Mouse (Mus musculus) olfactory bulb, adult 2 months (tissue): ENCODE measurements around the gene Cdc37l1. TPM values are rescaled to one million over a fixed set of nuclear protein-coding genes. Genes with fewer than 3 reads are reported as not detected.
"Not testable (repeated sequence)": the region's sequence is repeated elsewhere in the genome, so short reads cannot be mapped to it uniquely, and the experiment has no call there.

Experiments used
- H3K27ac ChIP-seq: fragments of 200-500 bp; 2 replicates; pipeline ENCODE4 v1.5.1; 2012; ENCODE audit warnings: low read depth, low read length; ENCODE audit not compliant: insufficient read depth
- H3K4me1 ChIP-seq: fragments of 200-500 bp; 2 replicates; pipeline ENCODE4 v1.6.1; 2012; ENCODE audit warnings: low read length; ENCODE audit not compliant: control insufficient read depth, insufficient read depth
- H3K4me3 ChIP-seq: fragments of 200-500 bp; 2 replicates; pipeline ENCODE4 v1.5.1; 2012; ENCODE audit warnings: mild to moderate bottlenecking, low read depth, low read length, moderate library complexity; ENCODE audit not compliant: insufficient read depth
- CTCF ChIP-seq: fragments of 200-500 bp; IDR thresholded peaks from 2 replicates; pipeline ENCODE4 v1.5.1; 2012; ENCODE audit warnings: low read depth, mild to moderate bottlenecking, low read length, moderate library complexity; ENCODE audit not compliant: insufficient read depth
- POLR2A ChIP-seq: fragments of 200-500 bp; IDR thresholded peaks from 2 replicates; pipeline ENCODE4 v1.6.1; 2012; ENCODE audit warnings: mild to moderate bottlenecking, low read depth, low read length, moderate library complexity; ENCODE audit not compliant: insufficient read depth
- WGBS: fragments of 180-500 bp; shearing (Covaris S2); methylation state at CpG from one replicate; pipeline ENCODE4 v1.1.7; 2018; 5-methylcytosine and 5-hydroxymethylcytosine counted together
- polyA plus RNA-seq: library from polyadenylated mRNA; stranded (reverse); fragments of >200 nt; gene quantifications from 2 replicates; pipeline ENCODE4 v1.2.4, GENCODE M21; 2012; ENCODE audit warnings: low replicate concordance; ENCODE audit not compliant: missing spikeins, insufficient read depth, insufficient read length

Cdc37l1 gene
- polyA plus RNA-seq, 1 experiment = not detected

DNA sequence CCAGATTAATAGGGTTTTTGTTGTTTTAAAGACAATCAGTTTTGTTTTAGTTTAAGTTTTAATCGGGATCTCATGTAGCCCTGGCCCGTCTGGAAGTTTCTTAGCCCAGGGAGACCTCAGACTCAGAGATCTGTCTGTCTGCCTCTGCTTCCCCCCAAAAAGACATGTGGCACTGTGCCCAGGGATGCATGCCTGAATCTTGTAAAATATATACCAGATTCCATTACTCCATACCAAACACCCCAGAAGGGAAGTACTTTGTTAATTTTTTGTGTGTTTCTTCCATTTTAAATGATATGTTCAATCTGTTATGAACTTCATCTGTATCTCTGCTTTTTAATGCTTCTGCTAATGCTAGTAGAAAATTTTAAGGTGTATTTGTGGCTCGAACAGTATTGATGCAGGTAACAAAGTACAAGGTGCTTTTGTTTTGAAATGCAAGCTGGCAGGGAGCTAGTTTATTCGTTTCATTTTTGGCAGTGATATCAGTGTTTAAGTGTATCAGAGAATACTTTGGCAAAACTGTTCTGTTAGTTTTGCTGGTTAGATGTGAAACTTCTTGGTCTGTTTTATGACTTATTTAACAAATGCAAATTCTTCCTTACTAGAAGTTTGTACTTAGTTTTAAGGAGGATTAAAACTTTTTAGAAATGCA, 8.0 kb downstream of the Cdc37l1 start:
- no peak overlapping the region for H3K27ac ChIP-seq
- peaks cover 5% of the 10 kb centered on the region for H3K4me1 ChIP-seq
- H3K4me3 ChIP-seq = no peak overlapping the region
- TF ChIP-seq POLR2A (no peak), CTCF (no peak)
- 65% methylated on average over 4 of the region's 4 CpGs for WGBS

DNA sequence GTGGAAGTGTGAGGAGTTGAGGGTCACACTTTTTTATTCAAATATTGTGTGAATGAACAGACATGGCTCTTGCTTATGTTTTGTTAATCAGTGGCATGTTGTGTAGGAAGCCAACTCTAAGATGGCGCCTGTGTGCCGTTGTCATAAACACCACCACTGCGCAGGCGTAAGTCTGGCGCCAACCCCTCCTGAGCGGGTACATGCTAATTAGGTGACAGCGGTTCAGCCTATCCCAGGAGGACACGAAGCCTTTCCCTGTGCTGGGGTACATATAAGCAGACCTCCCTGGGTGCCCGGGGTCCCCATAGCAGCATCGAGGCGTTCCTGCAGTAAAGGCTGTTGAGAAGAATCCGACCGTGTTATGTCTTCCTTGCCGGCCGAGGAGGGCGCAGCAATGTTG, 10.2 kb downstream of the Cdc37l1 start:
- not testable (repeated sequence) for H3K4me1 ChIP-seq, H3K27ac ChIP-seq, H3K4me3 ChIP-seq
- 95% methylated on average over 16 of the region's 16 CpGs for WGBS

DNA sequence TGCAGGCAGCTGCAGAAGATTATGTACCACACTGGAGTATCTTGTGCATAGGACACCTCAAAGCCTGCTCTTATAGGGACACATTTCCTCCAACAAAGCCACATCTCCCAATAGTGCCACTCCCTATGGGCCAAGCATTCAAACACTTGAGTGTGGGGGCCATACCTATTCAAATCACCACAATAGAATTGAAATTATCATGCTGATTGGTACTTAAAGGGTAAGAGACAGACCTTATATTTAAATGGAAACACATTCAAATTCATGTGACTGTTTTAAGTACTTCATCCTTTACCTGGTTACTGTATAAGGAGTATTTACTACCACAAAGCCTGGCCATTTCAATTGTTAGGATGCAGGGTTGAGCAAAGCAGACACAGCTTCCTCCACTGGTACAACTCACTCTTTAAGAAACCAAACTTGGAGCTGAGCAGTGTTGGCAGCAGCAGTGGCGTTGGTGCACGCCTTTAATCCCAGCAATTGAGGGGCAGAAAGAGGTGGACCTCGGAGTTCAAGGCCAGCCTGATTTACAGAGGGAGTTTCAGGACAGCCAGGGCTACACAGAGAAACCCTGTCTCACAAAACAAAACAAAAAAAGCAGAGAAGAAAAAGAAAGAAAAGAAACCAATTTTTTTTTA, 18.0 kb downstream of the Cdc37l1 start:
- 54% methylated on average over 3 of the region's 3 CpGs for WGBS
- H3K4me3 ChIP-seq = no peak overlapping the region
- no peaks in the 10 kb centered on the region for H3K4me1 ChIP-seq
- no peak for TF ChIP-seq POLR2A
- TF ChIP-seq CTCF = no peak
- no peak overlapping the region for H3K27ac ChIP-seq

DNA sequence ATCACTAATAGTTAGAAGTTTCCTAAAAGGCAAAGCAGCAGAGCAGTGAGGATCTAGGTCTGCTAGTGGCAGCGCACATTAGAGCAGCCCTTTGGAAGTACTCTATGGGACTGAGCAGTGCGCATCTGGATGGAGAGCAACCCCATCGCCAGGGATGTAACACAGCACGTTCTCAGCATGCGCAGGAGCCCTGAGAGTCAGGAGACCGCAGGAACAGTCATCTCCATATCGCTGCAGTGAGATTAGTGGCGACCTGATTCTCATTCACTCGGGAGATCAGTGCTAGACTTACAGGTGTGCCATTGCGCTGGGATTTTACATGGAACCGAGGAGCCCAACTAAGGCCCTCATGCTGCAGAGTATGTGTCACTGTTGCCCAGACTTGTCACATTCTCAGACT, 18.9 kb downstream of the Cdc37l1 start:
- Histone ChIP-seq H3K4me1 (no peaks in the 10 kb centered on the region), H3K27ac (no peak overlapping the region), H3K4me3 (no peak overlapping the region)
- WGBS = 88% methylated on average over 11 of the region's 11 CpGs
- TF ChIP-seq CTCF (no peak), POLR2A (no peak)

DNA sequence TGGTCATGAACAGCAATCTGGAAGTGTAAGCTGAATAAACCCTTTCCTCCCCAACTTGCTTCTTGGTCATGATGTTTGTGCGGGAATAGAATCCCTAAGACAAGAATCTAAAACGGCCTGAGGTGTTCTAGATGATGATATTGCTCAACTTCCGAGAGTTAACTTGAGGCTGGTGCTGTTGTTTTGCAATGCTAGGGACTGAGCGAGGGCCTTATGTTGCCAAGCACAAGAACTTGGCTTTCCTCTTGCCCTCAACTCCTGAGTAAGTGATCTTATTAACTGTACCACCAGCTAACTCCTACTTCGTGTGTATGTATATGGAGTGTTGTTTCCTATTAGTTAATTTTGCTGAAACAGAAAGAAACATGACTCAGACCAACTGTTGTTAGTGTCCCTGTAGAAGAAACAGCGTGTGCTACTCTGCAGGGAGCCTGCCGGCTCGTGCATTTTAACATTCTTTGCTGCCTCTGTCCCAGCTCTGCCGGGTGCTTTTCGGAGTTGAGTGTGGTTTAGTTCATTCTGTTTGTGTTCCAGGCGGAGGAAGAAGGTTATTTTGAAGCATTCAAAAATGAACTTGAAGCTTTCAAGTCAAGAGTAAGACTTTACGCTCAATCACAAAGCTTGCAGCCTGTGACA, 21.3 kb downstream of the Cdc37l1 start:
- TF ChIP-seq CTCF (no peak), POLR2A (no peak)
- WGBS = 54% methylated on average over 12 of the region's 12 CpGs
- no peak overlapping the region for H3K27ac ChIP-seq

DNA sequence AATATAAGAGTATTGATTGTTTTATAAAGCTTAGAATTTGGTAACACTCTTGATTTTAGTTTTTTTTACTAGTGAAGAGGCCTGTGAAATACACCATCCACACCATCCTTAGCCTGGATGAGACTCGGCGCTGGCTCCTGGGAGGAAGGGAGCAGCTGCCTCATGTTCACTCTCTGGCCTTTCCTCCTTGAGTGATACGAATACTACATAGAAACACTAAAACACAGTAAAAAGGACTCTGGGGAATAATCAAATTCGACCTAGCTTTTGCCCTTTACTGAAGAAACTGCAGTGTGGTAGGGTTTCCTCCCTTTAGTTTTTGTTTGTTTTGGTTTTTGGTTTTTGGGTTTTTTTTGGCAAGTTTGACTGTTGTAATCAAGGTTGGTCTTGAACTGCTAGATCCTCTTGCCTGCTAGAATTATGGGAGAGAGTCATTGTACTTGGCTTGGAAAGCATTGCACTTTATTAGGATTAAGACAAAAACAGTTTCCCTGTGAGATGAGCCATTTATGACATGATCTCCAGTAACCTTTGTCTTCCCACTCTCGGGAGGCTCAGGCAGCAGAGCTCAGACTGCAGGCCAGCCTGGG, 24.4 kb downstream of the Cdc37l1 start:
- Histone ChIP-seq H3K27ac (no peak overlapping the region), H3K4me1 (0 out of 2 replicates have a peak, but pooled peaks cover 2% of the 10 kb centered on the region), H3K4me3 (no peak overlapping the region)
- TF ChIP-seq CTCF (no peak), POLR2A (no peak)
- 83% methylated on average over 5 of the region's 5 CpGs for WGBS

More for the DNA sequence above, 21.3 kb downstream of the Cdc37l1 start:
- Histone ChIP-seq H3K4me3 (no peak overlapping the region), H3K4me1 (no peaks in the 10 kb centered on the region)

DNA sequence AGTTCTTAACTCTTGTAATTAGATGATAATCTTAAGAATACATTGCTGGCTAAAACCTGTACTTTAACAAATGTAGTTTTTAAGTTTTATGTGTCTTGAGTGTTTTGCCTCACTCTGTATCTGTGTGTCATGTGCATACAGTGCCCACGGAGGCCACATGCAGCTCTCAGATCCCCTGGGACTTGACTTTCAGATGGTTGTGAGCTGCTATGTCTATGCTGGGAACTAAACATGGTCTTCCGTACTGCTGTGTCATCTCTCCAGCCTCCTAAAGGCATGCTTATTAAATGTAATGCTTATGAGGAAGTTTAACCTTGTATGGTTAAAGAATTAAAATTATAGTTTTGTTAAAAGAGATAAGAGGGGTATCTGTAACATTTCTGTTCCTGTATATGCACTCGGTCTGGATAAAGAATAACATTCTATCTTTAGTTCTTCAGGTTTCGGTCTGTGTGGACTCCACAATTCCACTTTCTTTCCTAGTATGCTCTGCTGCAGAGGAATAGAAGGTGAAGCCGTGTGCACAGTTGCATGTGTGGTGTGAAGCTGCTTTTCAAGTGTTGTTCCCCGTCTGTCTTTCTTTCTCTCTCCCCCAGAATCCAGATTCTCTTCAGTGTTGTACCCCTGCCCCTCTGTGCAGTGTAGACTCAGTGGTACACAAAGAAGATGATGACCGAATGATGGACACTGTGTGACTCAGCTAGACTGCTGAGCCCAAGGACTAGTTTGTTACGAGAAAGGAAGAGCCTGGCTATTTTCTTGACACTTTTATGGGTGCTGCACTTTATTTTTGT, 25.5 kb downstream of the Cdc37l1 start:
- H3K4me1 ChIP-seq = 0 out of 2 replicates have a peak, but pooled peaks cover 2% of the 10 kb centered on the region
- no peak overlapping the region for H3K27ac ChIP-seq
- 72% methylated on average over 8 of the region's 8 CpGs for WGBS
- no peak for TF ChIP-seq CTCF
- no peak overlapping the region for H3K4me3 ChIP-seq

DNA sequence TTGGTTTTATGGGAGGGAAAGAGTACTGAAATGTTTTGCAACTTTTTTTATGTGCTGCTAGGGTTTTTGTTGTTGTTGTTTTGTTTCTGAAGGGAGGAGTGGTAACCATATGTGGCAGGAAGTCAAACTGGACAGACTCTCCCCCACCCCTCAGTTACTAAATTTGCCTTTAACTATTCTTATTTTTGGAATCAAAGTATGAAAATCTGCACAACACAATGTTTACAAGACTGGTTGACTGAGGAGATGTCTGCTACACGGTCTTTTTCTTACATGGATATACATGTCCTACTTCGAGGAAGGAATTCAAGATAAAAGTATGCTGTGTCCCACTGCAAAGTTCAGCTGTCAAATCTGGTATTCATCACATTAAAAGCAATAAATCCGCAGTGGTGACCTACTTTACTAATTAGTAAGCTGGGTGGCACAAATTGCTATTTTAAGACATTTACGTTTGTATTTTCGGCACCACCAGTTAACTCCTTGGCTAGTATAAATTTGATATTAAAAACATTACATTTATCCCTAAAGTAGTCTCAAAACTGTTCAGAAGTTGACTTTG, 26.1 kb downstream of the Cdc37l1 start:
- no peak overlapping the region for H3K27ac ChIP-seq
- 0 out of 2 replicates have a peak, but pooled peaks cover 2% of the 10 kb centered on the region for H3K4me1 ChIP-seq
- H3K4me3 ChIP-seq = no peak overlapping the region
- whole genome bisulfite sequencing = 51% methylated on average over 5 of the region's 5 CpGs
- TF ChIP-seq POLR2A (no peak), CTCF (no peak)

DNA sequence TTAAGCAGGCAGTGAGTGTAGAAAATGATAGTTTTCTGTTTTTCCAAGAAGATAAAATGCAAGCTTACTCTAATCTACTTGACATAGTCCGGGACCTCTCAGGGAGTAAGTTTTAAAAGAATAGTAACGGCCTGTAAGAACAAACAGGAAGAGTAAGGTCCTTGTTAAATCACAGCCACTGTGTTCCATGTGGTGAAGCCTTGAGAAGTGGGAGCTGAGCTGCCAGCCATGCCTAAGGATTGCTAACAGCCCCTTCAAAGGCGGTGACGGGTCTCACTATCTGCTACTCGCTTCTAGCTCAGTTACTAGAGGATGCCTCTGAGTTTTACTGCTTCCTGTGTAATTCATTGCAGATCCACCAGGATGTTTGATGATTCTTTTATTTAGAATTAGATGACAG, 26.6 kb downstream of the Cdc37l1 start:
- Histone ChIP-seq H3K4me1 (0 out of 2 replicates have a peak, but pooled peaks cover 2% of the 10 kb centered on the region), H3K27ac (no peak overlapping the region), H3K4me3 (no peak overlapping the region)
- WGBS = 80% methylated on average over 5 of the region's 5 CpGs
- TF ChIP-seq POLR2A (no peak), CTCF (no peak)
